Mouse (Mus musculus): ENCODE results near the gene 1110051M20Rik.

The 1110051M20Rik gene

GRCm38 (mm10) chr2:91413811-91414210 is 30.7 kb downstream of the 1110051M20Rik start:
- DNase-seq (ENCODE audit: low spot score), result no peak

- no peak for DNase-seq (ENCODE audit: low spot score)
Observed at GRCm38 (mm10) chr2:91412361-91412760, 32.1 kb downstream of the 1110051M20Rik start.

GRCm38 (mm10) chr2:91411473-91411872 is 33.0 kb downstream of the 1110051M20Rik start:
- DNase-seq (ENCODE audit: low spot score), result no peak

- no peak for DNase-seq (ENCODE audit: low spot score)
Observed at GRCm38 (mm10) chr2:91408031-91408430, 36.5 kb downstream of the 1110051M20Rik start.

GRCm38 (mm10) chr2:91405071-91405470 is 39.4 kb downstream of the 1110051M20Rik start:
- no peak for DNase-seq (ENCODE audit: low spot score)

GRCm38 (mm10) chr2:91399727-91400126 is 44.8 kb downstream of the 1110051M20Rik start:
- no peak for DNase-seq (ENCODE audit: low spot score)

GRCm38 (mm10) chr2:91399168-91399567 is 45.3 kb downstream of the 1110051M20Rik start:
- DNase-seq (ENCODE audit: low spot score), result no peak

GRCm38 (mm10) chr2:91394078-91394477 is 50.4 kb downstream of the 1110051M20Rik start:
- DNase-seq (ENCODE audit: low spot score), result no peak

- no peak for DNase-seq (ENCODE audit: low spot score)
Observed at GRCm38 (mm10) chr2:91388738-91389137, 55.8 kb downstream of the 1110051M20Rik start.

- no peak for DNase-seq (ENCODE audit: low spot score)
Observed at GRCm38 (mm10) chr2:91388281-91388680, 56.2 kb downstream of the 1110051M20Rik start.

- DNase-seq (ENCODE audit: low spot score), result no peak
Observed at GRCm38 (mm10) chr2:91387287-91387958, 57.1 kb downstream of the 1110051M20Rik start.

GRCm38 (mm10) chr2:91386547-91387286 is 57.8 kb downstream of the 1110051M20Rik start:
- DNase-seq (ENCODE audit: low spot score), result no peak

GRCm38 (mm10) chr2:91383294-91383693 is 61.2 kb downstream of the 1110051M20Rik start:
- no peak for DNase-seq (ENCODE audit: low spot score)

GRCm38 (mm10) chr2:91377038-91377437 is 67.5 kb downstream of the 1110051M20Rik start:
- DNase-seq (ENCODE audit: low spot score), result no peak

GRCm38 (mm10) chr2:91370314-91370713 is 74.2 kb downstream of the 1110051M20Rik start:
- DNase-seq (ENCODE audit: low spot score), result no peak

- DNase-seq (ENCODE audit: low spot score), result no peak
Observed at GRCm38 (mm10) chr2:91363272-91363671, 81.2 kb downstream of the 1110051M20Rik start.

GRCm38 (mm10) chr2:91361068-91361528 is 83.4 kb downstream of the 1110051M20Rik start:
- DNase-seq (ENCODE audit: low spot score), result no peak

GRCm38 (mm10) chr2:91355767-91356166 is 88.7 kb downstream of the 1110051M20Rik start:
- no peak for DNase-seq (ENCODE audit: low spot score)

GRCm38 (mm10) chr2:91354727-91355403 is 89.6 kb downstream of the 1110051M20Rik start:
- no peak for DNase-seq (ENCODE audit: low spot score)

- DNase-seq (ENCODE audit: low spot score), result no peak
Observed at GRCm38 (mm10) chr2:91353854-91354253, 90.7 kb downstream of the 1110051M20Rik start.

- no peak for DNase-seq (ENCODE audit: low spot score)
Observed at GRCm38 (mm10) chr2:91351841-91352240, 92.7 kb downstream of the 1110051M20Rik start.

- no peak for DNase-seq (ENCODE audit: low spot score)
Observed at GRCm38 (mm10) chr2:91349974-91350457, 94.5 kb downstream of the 1110051M20Rik start.

- no peak for DNase-seq (ENCODE audit: low spot score)
Observed at GRCm38 (mm10) chr2:91348936-91349335, 95.6 kb downstream of the 1110051M20Rik start.
